Mouse (Mus musculus): ENCODE measurements around the gene Erc2.

- TF ChIP-seq CTCF (IDR thresholded peaks at IDR 0.05; ENCODE audit: low read depth) (no peak), EP300 (IDR thresholded peaks at IDR 0.05; ENCODE audit: low read depth) (no peak)
These were observed 847.5 kb downstream of the Erc2 start for GRCm38 (mm10) chr14:28469696-28470095.
